Mouse (Mus musculus) cerebellum, adult 2 months (tissue): ENCODE measurements at regions not wholly inside any gene's neighbourhood (a gene's known extent, or its start where the extent isn't known, plus 50 kb on each side); places are given as distances from the start of the nearest gene placed in this dataset.

Experiments used
- CTCF ChIP-seq: fragments of 200-500 bp; IDR thresholded peaks from 2 replicates; pipeline ENCODE4 v1.5.1; 2011; ENCODE audit warnings: low read depth, mild to moderate bottlenecking, control low read depth, low read length, moderate library complexity, borderline replicate concordance; ENCODE audit not compliant: insufficient read depth
- POLR2A ChIP-seq: fragments of 200-500 bp; IDR thresholded peaks from 2 replicates; pipeline ENCODE4 v1.6.1; 2011; ENCODE audit warnings: low read length, control low read depth, borderline replicate concordance; ENCODE audit not compliant: insufficient read depth

GRCm38 (mm10) chr19:23051456-23051855, 89.6 kb upstream of the Klf9 start:
- TF ChIP-seq CTCF (no peak), POLR2A (no peak)
